Mouse (Mus musculus): ENCODE data around the gene Dnaja3.

The Dnaja3 gene

GRCm38 (mm10) chr16:4607818-4608531 is 31.8 kb upstream of the Dnaja3 start:
- DNase-seq: peak; percentile 89 to 93

GRCm38 (mm10) chr16:4608532-4609059 is 31.2 kb upstream of the Dnaja3 start:
- DNase-seq: peak; percentile 65 to 80

GRCm38 (mm10) chr16:4611193-4611592 is 28.6 kb upstream of the Dnaja3 start:
- no peak for DNase-seq

- peak in 1 of 2 experiments; percentile 32 for DNase-seq
Observed at GRCm38 (mm10) chr16:4611676-4612075, 28.1 kb upstream of the Dnaja3 start.

- no peak for DNase-seq
Observed at GRCm38 (mm10) chr16:4613736-4614135, 26.1 kb upstream of the Dnaja3 start.

GRCm38 (mm10) chr16:4614639-4615038 is 25.1 kb upstream of the Dnaja3 start:
- peak; percentile 36 to 59 for DNase-seq

GRCm38 (mm10) chr16:4615297-4615696 is 24.5 kb upstream of the Dnaja3 start:
- no peak for DNase-seq

- no peak for DNase-seq
Observed at GRCm38 (mm10) chr16:4616829-4617228, 23.0 kb upstream of the Dnaja3 start.

- no peak for DNase-seq
Observed at GRCm38 (mm10) chr16:4624074-4624473, 15.7 kb upstream of the Dnaja3 start.

GRCm38 (mm10) chr16:4624481-4625110 is 15.2 kb upstream of the Dnaja3 start, which contains the start of gene Pam16:
TSS of gene Pam16 (minus strand) at chr16:4624988.
- DNase-seq: peak; percentile 94 to 96

GRCm38 (mm10) chr16:4627105-4627504 is 12.7 kb upstream of the Dnaja3 start:
- no peak for DNase-seq

GRCm38 (mm10) chr16:4628898-4629419 is 10.8 kb upstream of the Dnaja3 start:
- no peak for DNase-seq

- DNase-seq: peak; percentile 92
Observed at GRCm38 (mm10) chr16:4629950-4630349, 9.8 kb upstream of the Dnaja3 start.

- peak; percentile 76 to 81 for DNase-seq
Observed at GRCm38 (mm10) chr16:4632050-4632449, 7.7 kb upstream of the Dnaja3 start.

GRCm38 (mm10) chr16:4633661-4634060 is 6.1 kb upstream of the Dnaja3 start:
- DNase-seq: no peak

- DNase-seq: no peak
Observed at GRCm38 (mm10) chr16:4634681-4635080, 5.1 kb upstream of the Dnaja3 start.

GRCm38 (mm10) chr16:4635760-4636159 is 4.0 kb upstream of the Dnaja3 start:
- peak in 1 of 2 experiments; percentile 56 for DNase-seq

GRCm38 (mm10) chr16:4638891-4639390 is 848 bp upstream of the Dnaja3 start:
- DNase-seq: no peak

GRCm38 (mm10) chr16:4640267-4641005 is 647 bp downstream of the Dnaja3 start:
- DNase-seq: peak; percentile 65 to 79

GRCm38 (mm10) chr16:4641119-4641838 is 1.5 kb downstream of the Dnaja3 start:
- peak; percentile 54 to 58 for DNase-seq

GRCm38 (mm10) chr16:4642190-4642589 is 2.4 kb downstream of the Dnaja3 start:
- DNase-seq: peak; percentile 80 to 89

GRCm38 (mm10) chr16:4642937-4643336 is 3.1 kb downstream of the Dnaja3 start:
- no peak for DNase-seq

Data from kidney, postnatal 4 days (tissue).